Mouse (Mus musculus) E14TG2a.4 (cell line): ENCODE results near the gene Cox5a.

Experiments
- CTCF ChIP-seq: conservative IDR thresholded peaks from 2 replicates; pipeline ENCODE4 v1.5.1; 2014; ENCODE audit warnings: low read length
- NANOG ChIP-seq: IDR thresholded peaks from 2 replicates; pipeline ENCODE4 v1.6.1; 2014; ENCODE audit warnings: borderline replicate concordance, low read length, mixed read lengths

DNA sequence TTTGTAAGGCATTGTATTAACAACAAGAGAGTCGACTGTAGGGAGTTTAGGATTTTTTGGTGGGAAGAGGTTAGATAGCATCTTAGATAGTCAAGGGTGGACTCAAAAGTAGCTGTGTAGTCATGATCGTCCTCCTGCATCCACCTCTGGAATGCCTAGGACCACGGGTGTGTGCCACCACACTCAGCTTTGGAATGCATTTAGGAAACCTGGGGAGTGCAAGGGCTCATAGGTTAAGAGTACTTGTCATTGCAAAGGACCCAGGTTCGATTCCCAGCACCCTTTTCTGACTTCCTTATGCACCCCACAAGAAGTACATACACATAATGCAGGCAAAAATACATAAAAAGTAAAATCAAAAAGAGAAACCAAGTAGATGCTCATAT lies 1.8 kb downstream of the Cox5a start:
- no peak for TF ChIP-seq CTCF
- TF ChIP-seq NANOG: no peak
